Mouse (Mus musculus): ENCODE measurements around the gene Spata20. TPM values are rescaled to one million over a fixed set of nuclear protein-coding genes. Genes with fewer than 3 reads are reported as not detected.
A peak's percentile ranks its signal among the peaks of the same experiment; 100 is the strongest.

Gene Spata20
- polyA plus RNA-seq, 1 experiment from 2014 or later, result not detected

GRCm38 (mm10) chr11:94441122-94441521, 44.9 kb downstream of the Spata20 start:
- no peaks in the 10 kb centered on the region for H3K27me3 ChIP-seq (ENCODE audit: control insufficient read depth, insufficient read depth, low read length)
- no peaks in the 10 kb centered on the region for H3K9me3 ChIP-seq (ENCODE audit: control insufficient read depth, low read length)
- H3K9ac ChIP-seq (ENCODE audit: low read length), result no peak overlapping the region
- no peak overlapping the region for H3K4me3 ChIP-seq (ENCODE audit: control insufficient read depth in 1 of 2, insufficient read depth in 1 of 2, low read depth in 1 of 2, low read length in 2 of 2)
- no peaks in the 10 kb centered on the region for H3K36me3 ChIP-seq (ENCODE audit: control insufficient read depth, insufficient read depth, low read length)
- ATAC-seq (ENCODE audit: insufficient number of reproducible peaks, insufficient read depth, low FRiP score, low read depth), result 0 out of 2 replicates have a peak, but pooled peaks have one; percentile 40
- H3K4me2 ChIP-seq (ENCODE audit: low read length), result no peak overlapping the region
- H3K4me1 ChIP-seq (ENCODE audit: control insufficient read depth in 2 of 2, insufficient read depth in 2 of 2, low read length in 2 of 2), result peaks cover 14 to 22% of the 10 kb centered on the region in 2 experiments
- 30% methylated on average over 7 of the region's 7 CpGs for WGBS
- peak overlapping the region; percentile 29 to 59; a peak in 3 of 4 replicates for H3K27ac ChIP-seq (replicated peaks in 1 of 2; ENCODE audit: control insufficient read depth in 1 of 2, insufficient read depth in 1 of 2, low read depth in 2 of 2, low read length in 2 of 2)

- 94% methylated on average over 6 of the region's 6 CpGs for WGBS
- no peak overlapping the region for H3K27ac ChIP-seq (replicated peaks in 1 of 2; ENCODE audit: control insufficient read depth in 1 of 2, insufficient read depth in 1 of 2, low read depth in 2 of 2, low read length in 2 of 2)
- H3K9me3 ChIP-seq (ENCODE audit: control insufficient read depth, low read length), result no peaks in the 10 kb centered on the region
- ATAC-seq (ENCODE audit: insufficient number of reproducible peaks, insufficient read depth, low FRiP score, low read depth), result no peak
- no peak overlapping the region for H3K9ac ChIP-seq (ENCODE audit: low read length)
- no peaks in the 10 kb centered on the region for H3K27me3 ChIP-seq (ENCODE audit: control insufficient read depth, insufficient read depth, low read length)
- H3K4me1 ChIP-seq (ENCODE audit: control insufficient read depth in 2 of 2, insufficient read depth in 2 of 2, low read length in 2 of 2), result peaks cover 14 to 22% of the 10 kb centered on the region in 2 experiments
- no peak overlapping the region for H3K4me2 ChIP-seq (ENCODE audit: low read length)
- no peak overlapping the region for H3K4me3 ChIP-seq (ENCODE audit: control insufficient read depth in 1 of 2, insufficient read depth in 1 of 2, low read depth in 1 of 2, low read length in 2 of 2)
- H3K36me3 ChIP-seq (ENCODE audit: control insufficient read depth, insufficient read depth, low read length), result no peaks in the 10 kb centered on the region
Observed at GRCm38 (mm10) chr11:94440421-94440820, 45.6 kb downstream of the Spata20 start.

GRCm38 (mm10) chr11:94429011-94429651, 56.8 kb downstream of the Spata20 start:
- Histone ChIP-seq H3K36me3 (ENCODE audit: control insufficient read depth, insufficient read depth, low read length) (no peaks in the 10 kb centered on the region), H3K9ac (ENCODE audit: low read length) (no peak overlapping the region), H3K27me3 (ENCODE audit: control insufficient read depth, insufficient read depth, low read length) (peaks cover 17% of the 10 kb centered on the region; the same call in 1 of the 2 replicates), H3K4me2 (ENCODE audit: low read length) (peak overlapping the region; percentile 32), H3K9me3 (ENCODE audit: control insufficient read depth, low read length) (no peaks in the 10 kb centered on the region), H3K4me1 (ENCODE audit: control insufficient read depth in 2 of 2, insufficient read depth in 2 of 2, low read length in 2 of 2) (peaks cover 30 to 34% of the 10 kb centered on the region in 2 experiments), H3K4me3 (ENCODE audit: control insufficient read depth in 1 of 2, insufficient read depth in 1 of 2, low read depth in 1 of 2, low read length in 2 of 2) (no peak overlapping the region), H3K27ac (replicated peaks in 1 of 2; ENCODE audit: control insufficient read depth in 1 of 2, insufficient read depth in 1 of 2, low read depth in 2 of 2, low read length in 2 of 2) (peak overlapping the region; percentile 17 to 76; a peak in 3 of 4 replicates)
- WGBS, result 8% methylated on average over 9 of the region's 9 CpGs
- ATAC-seq (ENCODE audit: insufficient number of reproducible peaks, insufficient read depth, low FRiP score, low read depth), result no peak

Other genes starting within 250 kb of the Spata20 start
- gene Wfikkn2, start 240.2 kb downstream of the Spata20 start, polyA plus RNA-seq (2014; fragmentation: Nextera tagmentation; extraction: Ambion mirVana), result 1.3 and 1.6 TPM in 2 replicates
- gene Gm21885, start 204.3 kb downstream of the Spata20 start, polyA plus RNA-seq (2014; fragmentation: Nextera tagmentation; extraction: Ambion mirVana), result 0.36 and 1.1 TPM in 2 replicates
- gene Luc7l3, start 164.2 kb downstream of the Spata20 start, polyA plus RNA-seq (2014; fragmentation: Nextera tagmentation; extraction: Ambion mirVana), result 61.9 and 62.9 TPM in 2 replicates
- 46.1 and 59.2 TPM in 2 replicates for gene Ankrd40, start 158.2 kb downstream of the Spata20 start, polyA plus RNA-seq (2014; fragmentation: Nextera tagmentation; extraction: Ambion mirVana)
- gene Abcc3, start 93.2 kb downstream of the Spata20 start, polyA plus RNA-seq (2014; fragmentation: Nextera tagmentation; extraction: Ambion mirVana), result 0.49 and 1.2 TPM in 2 replicates
- gene Cacna1g, start 12.0 kb downstream of the Spata20 start, polyA plus RNA-seq (2014; fragmentation: Nextera tagmentation; extraction: Ambion mirVana), result 7.7 TPM in 2 replicates
- 11.4 TPM in 2 replicates for gene Epn3, start 13.8 kb upstream of the Spata20 start, polyA plus RNA-seq (2014; fragmentation: Nextera tagmentation; extraction: Ambion mirVana)
- 4.7 and 6.6 TPM in 2 replicates for gene Mycbpap, start 35.6 kb upstream of the Spata20 start, polyA plus RNA-seq (2014; fragmentation: Nextera tagmentation; extraction: Ambion mirVana)
- gene Rsad1, start 63.1 kb upstream of the Spata20 start, polyA plus RNA-seq (2014; fragmentation: Nextera tagmentation; extraction: Ambion mirVana), result 5.4 and 6.9 TPM in 2 replicates
- 0.15 and 0.42 TPM in 2 replicates for gene Chad, start 78.9 kb upstream of the Spata20 start, polyA plus RNA-seq (2014; fragmentation: Nextera tagmentation; extraction: Ambion mirVana)
- 3.9 and 4.0 TPM in 2 replicates for gene Acsf2, start 115.7 kb upstream of the Spata20 start, polyA plus RNA-seq (2014; fragmentation: Nextera tagmentation; extraction: Ambion mirVana)
- 104 and 110 TPM in 2 replicates for gene Lrrc59, start 143.6 kb upstream of the Spata20 start, polyA plus RNA-seq (2014; fragmentation: Nextera tagmentation; extraction: Ambion mirVana)
- gene Mrpl27, start 167.6 kb upstream of the Spata20 start, polyA plus RNA-seq (2014; fragmentation: Nextera tagmentation; extraction: Ambion mirVana), result 131 and 147 TPM in 2 replicates
- 10.2 and 11.7 TPM in 2 replicates for gene Eme1, start 167.8 kb upstream of the Spata20 start, polyA plus RNA-seq (2014; fragmentation: Nextera tagmentation; extraction: Ambion mirVana)
- 10.4 and 13.8 TPM in 2 replicates for gene Xylt2, start 191.3 kb upstream of the Spata20 start, polyA plus RNA-seq (2014; fragmentation: Nextera tagmentation; extraction: Ambion mirVana)
- not detected in 2 replicates for gene Gm11541, start 218.3 kb upstream of the Spata20 start, polyA plus RNA-seq (2014; fragmentation: Nextera tagmentation; extraction: Ambion mirVana)

Measured in heart, embryonic 14.5 days (tissue).